Mouse (Mus musculus) cerebellum, adult 2 months (tissue): Measurements from ENCODE around the gene Sytl3. TPM values are rescaled to one million over a fixed set of nuclear protein-coding genes. Genes with fewer than 3 reads are reported as not detected.
"Not testable (repeated sequence)": the region's sequence is repeated elsewhere in the genome, so short reads cannot be mapped to it uniquely, and the experiment has no call there.

ENCODE experiments used
- DNase-seq, 2 experiments: peaks; one replicate each; pipeline ENCODE4 v3.0.0; 2021
- H3K27ac ChIP-seq: fragments of 200-500 bp; 2 replicates; pipeline ENCODE4 v1.5.1; 2012; ENCODE audit warnings: low read length, control low read depth, inconsistent platforms; ENCODE audit not compliant: insufficient read depth
- H3K27me3 ChIP-seq: fragments of 200-500 bp; 2 replicates; pipeline ENCODE4 v1.6.1; 2012; ENCODE audit warnings: inconsistent platforms, mild to moderate bottlenecking, low read length, moderate library complexity; ENCODE audit not compliant: control insufficient read depth, insufficient read depth
- H3K4me1 ChIP-seq: fragments of 200-500 bp; 2 replicates; pipeline ENCODE4 v1.6.1; 2011; ENCODE audit warnings: low read length; ENCODE audit not compliant: control insufficient read depth, insufficient read depth
- H3K4me3 ChIP-seq: fragments of 200-500 bp; replicated peaks from 2 replicates; pipeline ENCODE3; 2011; ENCODE audit warnings: mild to moderate bottlenecking, low read depth, low read length, control low read depth; ENCODE audit not compliant: insufficient read depth
- CTCF ChIP-seq: fragments of 200-500 bp; IDR thresholded peaks from 2 replicates; pipeline ENCODE4 v1.5.1; 2011; ENCODE audit warnings: low read depth, mild to moderate bottlenecking, control low read depth, low read length, moderate library complexity, borderline replicate concordance; ENCODE audit not compliant: insufficient read depth
- POLR2A ChIP-seq: fragments of 200-500 bp; IDR thresholded peaks from 2 replicates; pipeline ENCODE4 v1.6.1; 2011; ENCODE audit warnings: low read length, control low read depth, borderline replicate concordance; ENCODE audit not compliant: insufficient read depth
- WGBS: fragments of 180-500 bp; shearing (Covaris S2); methylation state at CpG from one replicate; pipeline ENCODE4 v1.1.7; 2018; 5-methylcytosine and 5-hydroxymethylcytosine counted together
- polyA plus RNA-seq: library from polyadenylated mRNA; depleted of rRNA; stranded (reverse); fragments of >200 nt; gene quantifications from 2 replicates; pipeline ENCODE4 v1.2.3, GENCODE M21; 2012

Sytl3 gene
- polyA plus RNA-seq, 1 experiment: 0.21 TPM

- H3K27ac ChIP-seq, H3K4me3 ChIP-seq, DNase-seq, H3K4me1 ChIP-seq, H3K27me3 ChIP-seq: not testable (repeated sequence)
- 56% methylated on average over 2 of the region's 4 CpGs for WGBS
Measured at GRCm38 (mm10) chr17:6635781-6636180, 23.1 kb upstream of the Sytl3 start.

GRCm38 (mm10) chr17:6636861-6637260 lies 22.0 kb upstream of the Sytl3 start:
- Histone ChIP-seq H3K4me3 (no peak overlapping the region), H3K27ac (no peak overlapping the region), H3K4me1 (no peaks in the 10 kb centered on the region), H3K27me3 (no peaks in the 10 kb centered on the region)
- 72% methylated on average over 5 of the region's 5 CpGs for WGBS
- no peak for TF ChIP-seq POLR2A
- no peak for TF ChIP-seq CTCF
- no peak for DNase-seq

GRCm38 (mm10) chr17:6637434-6637833 lies 21.5 kb upstream of the Sytl3 start:
- not testable (repeated sequence) for H3K4me1 ChIP-seq, DNase-seq, H3K27ac ChIP-seq, H3K27me3 ChIP-seq, H3K4me3 ChIP-seq
- 97% methylated on average over 4 of the region's 4 CpGs for WGBS

DNA sequence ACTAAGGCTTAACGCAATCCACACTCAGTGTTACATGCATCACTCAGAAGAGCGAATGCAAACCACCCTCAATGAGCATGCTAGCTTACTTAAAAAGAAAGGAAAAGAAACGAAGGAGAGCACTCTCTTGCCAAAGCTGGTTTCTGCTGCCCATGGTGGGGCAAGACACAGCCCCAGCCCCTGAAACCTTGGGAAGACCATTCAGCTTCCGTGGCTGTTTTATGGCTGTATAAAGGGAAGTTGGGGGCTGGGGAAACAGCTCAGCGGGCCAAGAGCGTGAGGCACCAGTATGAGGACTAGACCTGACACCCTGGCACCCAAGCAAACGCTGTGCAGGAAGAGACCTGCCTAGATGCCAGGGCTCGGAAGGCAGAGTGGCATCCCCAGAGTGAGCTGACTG lies 20.4 kb upstream of the Sytl3 start:
- not testable (repeated sequence) for H3K4me3 ChIP-seq, H3K27ac ChIP-seq, H3K4me1 ChIP-seq, H3K27me3 ChIP-seq, DNase-seq
- 88% methylated on average over 8 of the region's 8 CpGs for WGBS

GRCm38 (mm10) chr17:6639486-6639885 lies 19.4 kb upstream of the Sytl3 start:
- H3K27ac ChIP-seq, H3K27me3 ChIP-seq, H3K4me3 ChIP-seq, H3K4me1 ChIP-seq, DNase-seq: not testable (repeated sequence)
- 94% methylated on average over 18 of the region's 21 CpGs for WGBS

DNA sequence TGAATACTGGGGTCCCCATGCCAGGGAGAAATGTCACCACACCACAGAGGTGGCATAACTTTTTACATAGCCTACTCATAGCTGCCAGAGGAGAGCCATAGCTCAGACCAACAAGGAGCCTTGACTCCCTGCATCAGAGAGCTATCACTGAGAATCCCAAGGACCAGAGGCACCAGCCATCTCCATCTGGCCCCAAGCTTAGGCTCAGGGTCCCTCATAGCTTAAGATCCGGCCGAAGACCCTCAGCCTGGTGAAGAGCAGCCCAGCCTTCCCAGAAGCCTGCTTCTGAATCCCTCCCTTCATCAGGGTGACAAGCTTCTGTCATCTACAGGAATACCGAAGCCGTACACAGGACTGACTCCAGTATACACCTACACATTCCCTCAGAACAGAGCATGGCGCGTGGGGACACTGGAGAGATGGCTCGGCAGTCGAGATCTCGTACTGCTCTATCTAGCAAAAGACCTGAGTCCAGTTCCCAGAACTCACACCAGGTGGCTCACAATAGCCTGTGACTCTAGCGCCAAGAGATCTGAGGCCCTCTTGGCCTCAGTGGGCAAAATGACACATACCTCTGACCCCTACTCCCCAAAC lies 18.8 kb upstream of the Sytl3 start:
- H3K27me3 ChIP-seq, DNase-seq, H3K27ac ChIP-seq, H3K4me3 ChIP-seq, H3K4me1 ChIP-seq: not testable (repeated sequence)
- WGBS: 92% methylated on average over 10 of the region's 10 CpGs

GRCm38 (mm10) chr17:6640771-6641429 lies 18.0 kb upstream of the Sytl3 start:
- 88% methylated on average over 14 of the region's 14 CpGs for WGBS
- not testable (repeated sequence) for H3K27me3 ChIP-seq, DNase-seq, H3K27ac ChIP-seq, H3K4me1 ChIP-seq, H3K4me3 ChIP-seq

- not testable (repeated sequence) for H3K27ac ChIP-seq, H3K4me1 ChIP-seq, DNase-seq, H3K4me3 ChIP-seq, H3K27me3 ChIP-seq
- WGBS: 92% methylated on average over 9 of the region's 9 CpGs
Measured at GRCm38 (mm10) chr17:6644210-6644609, 14.7 kb upstream of the Sytl3 start.

- H3K4me3 ChIP-seq, DNase-seq, H3K27ac ChIP-seq, H3K27me3 ChIP-seq, H3K4me1 ChIP-seq: not testable (repeated sequence)
- whole genome bisulfite sequencing: 96% methylated on average over 4 of the region's 4 CpGs
Measured at GRCm38 (mm10) chr17:6644673-6645072, 14.2 kb upstream of the Sytl3 start.

GRCm38 (mm10) chr17:6645668-6646067 lies 13.2 kb upstream of the Sytl3 start:
- not testable (repeated sequence) for H3K4me3 ChIP-seq, H3K27me3 ChIP-seq, H3K27ac ChIP-seq, H3K4me1 ChIP-seq, DNase-seq
- 95% methylated on average over 4 of the region's 4 CpGs for WGBS

- DNase-seq, H3K4me3 ChIP-seq, H3K27me3 ChIP-seq, H3K4me1 ChIP-seq, H3K27ac ChIP-seq: not testable (repeated sequence)
- 97% methylated on average over 8 of the region's 8 CpGs for WGBS
Measured at GRCm38 (mm10) chr17:6646841-6647240, 12.1 kb upstream of the Sytl3 start.

- DNase-seq, H3K4me3 ChIP-seq, H3K27me3 ChIP-seq, H3K27ac ChIP-seq, H3K4me1 ChIP-seq: not testable (repeated sequence)
- WGBS: 92% methylated on average over 3 of the region's 3 CpGs
Measured at GRCm38 (mm10) chr17:6647452-6647851, 11.4 kb upstream of the Sytl3 start.
